Mouse (Mus musculus) cerebellum, adult 2 months (tissue): Measurements from ENCODE around the gene Slc47a2. TPM values are rescaled to one million over a fixed set of nuclear protein-coding genes. Genes with fewer than 3 reads are reported as not detected.

ENCODE experiments used
- DNase-seq, 2 experiments: peaks; one replicate each; pipeline ENCODE4 v3.0.0; 2021
- H3K27ac ChIP-seq: fragments of 200-500 bp; 2 replicates; pipeline ENCODE4 v1.5.1; 2012; ENCODE audit warnings: low read length, control low read depth, inconsistent platforms; ENCODE audit not compliant: insufficient read depth
- H3K27me3 ChIP-seq: fragments of 200-500 bp; 2 replicates; pipeline ENCODE4 v1.6.1; 2012; ENCODE audit warnings: inconsistent platforms, mild to moderate bottlenecking, low read length, moderate library complexity; ENCODE audit not compliant: control insufficient read depth, insufficient read depth
- H3K4me1 ChIP-seq: fragments of 200-500 bp; 2 replicates; pipeline ENCODE4 v1.6.1; 2011; ENCODE audit warnings: low read length; ENCODE audit not compliant: control insufficient read depth, insufficient read depth
- H3K4me3 ChIP-seq: fragments of 200-500 bp; replicated peaks from 2 replicates; pipeline ENCODE3; 2011; ENCODE audit warnings: mild to moderate bottlenecking, low read depth, low read length, control low read depth; ENCODE audit not compliant: insufficient read depth
- CTCF ChIP-seq: fragments of 200-500 bp; IDR thresholded peaks from 2 replicates; pipeline ENCODE4 v1.5.1; 2011; ENCODE audit warnings: low read depth, mild to moderate bottlenecking, control low read depth, low read length, moderate library complexity, borderline replicate concordance; ENCODE audit not compliant: insufficient read depth
- POLR2A ChIP-seq: fragments of 200-500 bp; IDR thresholded peaks from 2 replicates; pipeline ENCODE4 v1.6.1; 2011; ENCODE audit warnings: low read length, control low read depth, borderline replicate concordance; ENCODE audit not compliant: insufficient read depth
- WGBS: fragments of 180-500 bp; shearing (Covaris S2); methylation state at CpG from one replicate; pipeline ENCODE4 v1.1.7; 2018; 5-methylcytosine and 5-hydroxymethylcytosine counted together
- polyA plus RNA-seq: library from polyadenylated mRNA; depleted of rRNA; stranded (reverse); fragments of >200 nt; gene quantifications from 2 replicates; pipeline ENCODE4 v1.2.3, GENCODE M21; 2012; rRNA removed

The Slc47a2 gene
- polyA plus RNA-seq = 0.07 and 0.11 TPM in 2 replicates

- Histone ChIP-seq H3K27me3 (peaks cover 5% of the 10 kb centered on the region; the same call in 1 of the 2 replicates), H3K27ac (no peak within 1 kb of the TSS), H3K4me3 (no peak within 1 kb of the TSS), H3K4me1 (no peaks in the 10 kb centered on the region)
- WGBS = 4% methylated on average over 61 of the region's 61 CpGs
- no peak for DNase-seq
- TF ChIP-seq POLR2A (no peak), CTCF (peak; percentile 28; the same call in 1 of the 2 replicates)
These were observed at the start of gene Slc47a2 for GRCm38 (mm10) chr11:61342505-61343420. Gene Slc47a2, minus strand, starts transcription at chr11:61342860.

- Histone ChIP-seq H3K4me3 (no peak overlapping the region), H3K27ac (no peak overlapping the region), H3K27me3 (no peaks in the 10 kb centered on the region), H3K4me1 (no peaks in the 10 kb centered on the region)
- TF ChIP-seq POLR2A = no peak
- TF ChIP-seq CTCF = no peak
- 77% methylated on average over 4 of the region's 4 CpGs for whole genome bisulfite sequencing
- DNase-seq = no peak
These were observed 46.3 kb upstream of the Slc47a2 start for GRCm38 (mm10) chr11:61388936-61389335.

GRCm38 (mm10) chr11:61388012-61388411, 45.4 kb upstream of the Slc47a2 start:
- DNase-seq = no peak
- Histone ChIP-seq H3K27ac (no peak overlapping the region), H3K4me1 (no peaks in the 10 kb centered on the region), H3K4me3 (no peak overlapping the region), H3K27me3 (no peaks in the 10 kb centered on the region)
- peak; percentile 28; the same call in 1 of the 2 replicates for TF ChIP-seq CTCF
- no peak for TF ChIP-seq POLR2A
- WGBS = 58% methylated on average over 6 of the region's 6 CpGs

GRCm38 (mm10) chr11:61387233-61387632, 44.6 kb upstream of the Slc47a2 start:
- 74% methylated on average over 6 of the region's 6 CpGs for WGBS
- no peak overlapping the region for H3K4me3 ChIP-seq
- H3K4me1 ChIP-seq = no peaks in the 10 kb centered on the region
- no peaks in the 10 kb centered on the region for H3K27me3 ChIP-seq
- H3K27ac ChIP-seq = no peak overlapping the region
- TF ChIP-seq CTCF (no peak), POLR2A (no peak)
- DNase-seq = no peak

GRCm38 (mm10) chr11:61385725-61386124, 43.1 kb upstream of the Slc47a2 start:
- Histone ChIP-seq H3K4me3 (no peak overlapping the region), H3K27me3 (no peaks in the 10 kb centered on the region), H3K4me1 (no peaks in the 10 kb centered on the region), H3K27ac (no peak overlapping the region)
- TF ChIP-seq POLR2A = no peak
- no peak for TF ChIP-seq CTCF
- WGBS = 81% methylated on average over 4 of the region's 4 CpGs
- DNase-seq = no peak

GRCm38 (mm10) chr11:61381272-61381671, 38.6 kb upstream of the Slc47a2 start:
- Histone ChIP-seq H3K4me1 (no peaks in the 10 kb centered on the region), H3K27me3 (no peaks in the 10 kb centered on the region), H3K4me3 (no peak overlapping the region), H3K27ac (no peak overlapping the region)
- WGBS = 97% methylated on average over 1 of the region's 1 CpGs
- no peak for DNase-seq
- TF ChIP-seq POLR2A (no peak), CTCF (no peak)

GRCm38 (mm10) chr11:61378651-61379050, 36.0 kb upstream of the Slc47a2 start:
- H3K27me3 ChIP-seq = no peaks in the 10 kb centered on the region; the same call in 1 of the 2 replicates
- no peak for DNase-seq
- no peak overlapping the region for H3K27ac ChIP-seq
- no peaks in the 10 kb centered on the region for H3K4me1 ChIP-seq
- WGBS = 80% methylated on average over 4 of the region's 4 CpGs
- H3K4me3 ChIP-seq = no peak overlapping the region
- TF ChIP-seq POLR2A = no peak
- no peak for TF ChIP-seq CTCF

GRCm38 (mm10) chr11:61377881-61378613, 35.4 kb upstream of the Slc47a2 start, which contains the start of gene Slc47a1:
Gene Slc47a1, minus strand, starts transcription at chr11:61378345.
- H3K27me3 ChIP-seq = no peaks in the 10 kb centered on the region; the same call in 1 of the 2 replicates
- no peaks in the 10 kb centered on the region for H3K4me1 ChIP-seq
- WGBS = 18% methylated on average over 39 of the region's 39 CpGs
- no peak for TF ChIP-seq POLR2A
- no peak for TF ChIP-seq CTCF
- no peak within 1 kb of the TSS for H3K4me3 ChIP-seq
- no peak for DNase-seq
- no peak within 1 kb of the TSS for H3K27ac ChIP-seq
